Mouse (Mus musculus) embryonic stem cell, embryonic (primary cell): ENCODE data around the gene Btnl2.

Source experiments
- CTCF ChIA-PET, 4 experiments: fragments of 300-600 bp in 2 of 4; fragments of 350-600 bp in 2 of 4; sonication (Branson Sonifier 250); formaldehyde crosslinking; loops; one replicate each; lab custom pipeline; 2022; ENCODE audit warnings: inconsistent platforms in 2 of 4; lab: Charles Lee
- POLR2A ChIA-PET, 4 experiments: fragments of 300-600 bp in 2 of 4; fragments of 350-600 bp in 2 of 4; sonication (Branson Sonifier 250); formaldehyde crosslinking; loops; one replicate each; lab custom pipeline; 2022; ENCODE audit warnings: antibody characterized with exemption in 4 of 4, inconsistent platforms in 1 of 4; lab: Charles Lee

The Btnl2 gene

GRCm38 (mm10) chr17:34354539-34354938 is at the start of gene Btnl2:
Gene Btnl2, plus strand, starts transcription at chr17:34354822.
- CTCF ChIA-PET, result interaction anchor here in 1 of 4 experiments (0.6 kb wide), 1 partner anchor 101 kb away, joined by 13 read pairs; no protein-coding TSS in a partner anchor
- POLR2A ChIA-PET, result no interaction called here

- ChIA-PET POLR2A (interaction anchor here in 1 of 4 experiments (1.0 to 1.2 kb wide), 3 partner anchors 22 to 188 kb away, joined by 3 to 5 read pairs (median 4); no protein-coding TSS in a partner anchor), CTCF (interaction anchor here (0.6 to 1.4 kb wide), 4 partner anchors 8 to 864 kb away, joined by 3 to 8 read pairs (median 5); no protein-coding TSS in a partner anchor)
These were observed 49.1 kb upstream of the Btnl2 start, which contains the start of gene H2-Eb1 for GRCm38 (mm10) chr17:34305380-34306030. Gene H2-Eb1, plus strand, starts transcription at chr17:34305867.

- ChIA-PET POLR2A (interaction anchor here in 1 of 4 experiments (1.2 kb wide), 1 partner anchor 23 kb away, joined by 3 read pairs; no protein-coding TSS in a partner anchor), CTCF (interaction anchor here in 1 of 4 experiments (0.6 kb wide), 1 partner anchor 140 kb away, joined by 4 read pairs; no protein-coding TSS in a partner anchor)
These were observed 48.2 kb upstream of the Btnl2 start for GRCm38 (mm10) chr17:34306407-34306806.

- CTCF ChIA-PET, result interaction anchor here in 1 of 4 experiments (0.5 kb wide), 1 partner anchor 137 kb away, joined by 3 read pairs; no protein-coding TSS in a partner anchor
- POLR2A ChIA-PET, result interaction anchor here in 1 of 4 experiments (0.9 to 1.7 kb wide), 2 partner anchors 16 to 32 kb away, joined by 3 to 4 read pairs; no protein-coding TSS in a partner anchor
These were observed 47.4 kb upstream of the Btnl2 start for GRCm38 (mm10) chr17:34307216-34307615.

GRCm38 (mm10) chr17:34308161-34308560 is 46.5 kb upstream of the Btnl2 start:
- ChIA-PET POLR2A (interaction anchor here in 2 of 4 experiments (0.6 to 1.7 kb wide), 3 partner anchors 31 to 189 kb away, joined by 3 read pairs; partner anchors contain the start of gene H2-DMa (in 1 of the 2)), CTCF (no interaction called here)

GRCm38 (mm10) chr17:34309225-34309624 is 45.4 kb upstream of the Btnl2 start:
- ChIA-PET CTCF (interaction anchor here in 1 of 4 experiments (1.2 kb wide), 1 partner anchor 58 kb away, joined by 4 read pairs; no protein-coding TSS in a partner anchor), POLR2A (interaction anchor here in 1 of 4 experiments (1.2 kb wide), 1 partner anchor 10 kb away, joined by 3 read pairs; no protein-coding TSS in a partner anchor)

GRCm38 (mm10) chr17:34309683-34310385 is 44.8 kb upstream of the Btnl2 start:
- ChIA-PET POLR2A (interaction anchor here in 2 of 4 experiments (0.8 to 1.8 kb wide), 5 partner anchors 9 to 89 kb away, joined by 3 to 4 read pairs (median 3); partner anchors contain the start of gene BC051142 (in 1 of the 2)), CTCF (interaction anchor here in 1 of 4 experiments (1.2 kb wide), 1 partner anchor 58 kb away, joined by 4 read pairs; no protein-coding TSS in a partner anchor)

GRCm38 (mm10) chr17:34310526-34310925 is 44.1 kb upstream of the Btnl2 start:
- CTCF ChIA-PET, result interaction anchor here in 2 of 4 experiments (1.2 kb wide), 2 partner anchors 59 to 78 kb away, joined by 3 to 4 read pairs; no protein-coding TSS in a partner anchor
- POLR2A ChIA-PET, result interaction anchor here in 2 of 4 experiments (0.7 to 1.8 kb wide), 6 partner anchors 9 to 88 kb away, joined by 3 to 4 read pairs (median 3); partner anchors contain the start of gene BC051142 (in 1 of the 2)

GRCm38 (mm10) chr17:34312185-34312584 is 42.4 kb upstream of the Btnl2 start:
- ChIA-PET CTCF (interaction anchor here in 2 of 4 experiments (0.6 to 3.5 kb wide), 5 partner anchors 37 to 177 kb away, joined by 3 to 39 read pairs (median 15); no protein-coding TSS in a partner anchor), POLR2A (no interaction called here)

- ChIA-PET CTCF (interaction anchor here (0.5 to 3.5 kb wide), 45 partner anchors 9 to 813 kb away, joined by 3 to 39 read pairs (median 4); partner anchors contain the start of genes BC051142 (in 2 of the 4), D17H6S53E (in 1 of the 4), H2-Aa (in 1 of the 4) and H2-Ab1 (in 1 of the 4)), POLR2A (interaction anchor here in 3 of 4 experiments (0.6 to 1.9 kb wide), 18 partner anchors 9 to 1924 kb away, joined by 3 to 8 read pairs (median 4); partner anchors contain the start of genes Atf6b (in 1 of the 3), Notch4 (in 1 of the 3) and Psmb9 (in 1 of the 3))
These were observed 41.2 kb upstream of the Btnl2 start for GRCm38 (mm10) chr17:34313393-34313792.

- ChIA-PET POLR2A (interaction anchor here in 2 of 4 experiments (0.9 to 1.9 kb wide), 10 partner anchors 10 to 333 kb away, joined by 3 to 8 read pairs (median 4); partner anchors contain the start of genes Atf6b (in 1 of the 2) and H2-DMa (in 1 of the 2)), CTCF (interaction anchor here (0.8 to 3.5 kb wide), 20 partner anchors 9 to 239 kb away, joined by 3 to 39 read pairs (median 6); partner anchors contain the start of genes H2-Aa (in 1 of the 4) and H2-Ob (in 1 of the 4))
These were observed 40.3 kb upstream of the Btnl2 start for GRCm38 (mm10) chr17:34314286-34314685.

GRCm38 (mm10) chr17:34315512-34315911 is 39.1 kb upstream of the Btnl2 start:
- POLR2A ChIA-PET, result no interaction called here
- CTCF ChIA-PET, result interaction anchor here in 2 of 4 experiments (0.6 to 3.5 kb wide), 3 partner anchors 18 to 65 kb away, joined by 3 to 39 read pairs (median 15); no protein-coding TSS in a partner anchor

GRCm38 (mm10) chr17:34316697-34317096 is 37.9 kb upstream of the Btnl2 start:
- CTCF ChIA-PET, result interaction anchor here in 1 of 4 experiments (0.5 kb wide), 1 partner anchor 146 kb away, joined by 10 read pairs; no protein-coding TSS in a partner anchor
- POLR2A ChIA-PET, result no interaction called here

GRCm38 (mm10) chr17:34317275-34317674 is 37.3 kb upstream of the Btnl2 start:
- ChIA-PET CTCF (no interaction called here), POLR2A (no interaction called here)

GRCm38 (mm10) chr17:34325436-34325835 is 29.2 kb upstream of the Btnl2 start, which contains the start of gene H2-Eb2:
Gene H2-Eb2, plus strand, starts transcription at chr17:34325665.
- POLR2A ChIA-PET, result no interaction called here
- CTCF ChIA-PET, result no interaction called here

GRCm38 (mm10) chr17:34326373-34326772 is 28.2 kb upstream of the Btnl2 start:
- POLR2A ChIA-PET, result no interaction called here
- CTCF ChIA-PET, result no interaction called here

GRCm38 (mm10) chr17:34329807-34330206 is 24.8 kb upstream of the Btnl2 start:
- ChIA-PET POLR2A (no interaction called here), CTCF (no interaction called here)

- CTCF ChIA-PET, result no interaction called here
- POLR2A ChIA-PET, result no interaction called here
These were observed 23.4 kb upstream of the Btnl2 start for GRCm38 (mm10) chr17:34331200-34331599.
